Mouse (Mus musculus) liver, postnatal 0 days (tissue): ENCODE results near the gene Mvb12b.
A peak's percentile ranks its signal among the peaks of the same experiment; 100 is the strongest.

ENCODE experiments used
- CTCF ChIP-seq: sonication (generic); IDR thresholded peaks from 2 replicates; pipeline ENCODE4 v1.5.1; 2016; ENCODE audit warnings: antibody characterized with exemption, low read depth
- EP300 ChIP-seq: IDR thresholded peaks from 2 replicates; pipeline ENCODE4 v1.6.1; 2016; ENCODE audit warnings: antibody characterized with exemption, low read depth, mild to moderate bottlenecking

DNA sequence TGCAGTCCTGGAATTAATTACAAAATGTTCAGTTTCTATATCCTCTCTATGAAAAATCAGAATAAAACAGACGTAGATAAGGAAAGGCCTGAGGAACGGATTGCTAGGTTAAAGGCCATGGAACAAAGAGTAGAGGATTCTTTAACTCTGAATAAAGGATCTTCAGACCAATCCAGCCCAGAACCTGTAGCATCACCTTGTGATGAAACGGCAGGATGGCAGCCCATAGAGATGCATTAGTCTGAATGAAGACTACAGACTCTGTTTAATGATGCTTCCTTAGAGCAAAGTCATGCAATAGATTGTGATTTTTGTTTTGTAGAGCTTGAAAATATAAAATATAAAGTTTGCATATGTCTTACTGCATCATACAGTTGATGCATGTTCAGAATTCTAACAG is 8.1 kb upstream of the Mvb12b start:
- no peak for TF ChIP-seq EP300
- peak; percentile 36 for TF ChIP-seq CTCF
